Mouse (Mus musculus): ENCODE results near the gene Gk5. TPM values are rescaled to one million over a fixed set of nuclear protein-coding genes. Genes with fewer than 3 reads are reported as not detected.

The Gk5 gene
- total and polyA plus RNA-seq, 2 experiments from 2014 or later = 2.1 to 3.7 TPM

- 99% methylated on average over 2 of the region's 2 CpGs for WGBS
- H3K4me2 ChIP-seq (ENCODE audit: low read depth, low read length) = no peak overlapping the region
- no peaks in the 10 kb centered on the region for H3K4me1 ChIP-seq (ENCODE audit: insufficient read depth, low read length)
- H3K9ac ChIP-seq (replicated peaks; ENCODE audit: low read length) = no peak overlapping the region
- TF ChIP-seq CTCF (IDR thresholded peaks at IDR 0.05; ENCODE audit: low read depth) = no peak
- no peak overlapping the region for H3K4me3 ChIP-seq (ENCODE audit: low read length)
- H3K36me3 ChIP-seq (ENCODE audit: insufficient read depth, low read length) = no peaks in the 10 kb centered on the region
- no peak for DNase-seq (ENCODE audit: low spot score)
- ATAC-seq = no peak
- H3K9me3 ChIP-seq (ENCODE audit: low read length) = no peaks in the 10 kb centered on the region
- no peaks in the 10 kb centered on the region for H3K27me3 ChIP-seq (ENCODE audit: insufficient read depth, low read length)
- H3K27ac ChIP-seq = no peak overlapping the region
These were observed 95.0 kb downstream of the Gk5 start for GRCm38 (mm10) chr9:96214171-96214570.

GRCm38 (mm10) chr9:96217299-96217698 is 98.1 kb downstream of the Gk5 start:
- Histone ChIP-seq H3K4me3 (ENCODE audit: low read length) (no peak overlapping the region), H3K4me1 (ENCODE audit: insufficient read depth, low read length) (no peaks in the 10 kb centered on the region), H3K9me3 (ENCODE audit: low read length) (no peaks in the 10 kb centered on the region), H3K9ac (replicated peaks; ENCODE audit: low read length) (no peak overlapping the region), H3K4me2 (ENCODE audit: low read depth, low read length) (no peak overlapping the region), H3K36me3 (ENCODE audit: insufficient read depth, low read length) (no peaks in the 10 kb centered on the region), H3K27ac (no peak overlapping the region), H3K27me3 (ENCODE audit: insufficient read depth, low read length) (no peaks in the 10 kb centered on the region)
- no peak for ATAC-seq
- no peak for DNase-seq (ENCODE audit: low spot score)
- no peak for TF ChIP-seq CTCF (IDR thresholded peaks at IDR 0.05; ENCODE audit: low read depth)
- 100% methylated on average over 1 of the region's 1 CpGs for WGBS

GRCm38 (mm10) chr9:96217799-96218198 is 98.6 kb downstream of the Gk5 start:
- H3K4me1 ChIP-seq (ENCODE audit: insufficient read depth, low read length) = no peaks in the 10 kb centered on the region
- H3K27ac ChIP-seq = no peak overlapping the region
- no peaks in the 10 kb centered on the region for H3K27me3 ChIP-seq (ENCODE audit: insufficient read depth, low read length)
- H3K4me3 ChIP-seq (ENCODE audit: low read length) = no peak overlapping the region
- H3K9ac ChIP-seq (replicated peaks; ENCODE audit: low read length) = no peak overlapping the region
- no peak for ATAC-seq
- TF ChIP-seq CTCF (IDR thresholded peaks at IDR 0.05; ENCODE audit: low read depth) = peak; percentile 17; the same call in 1 of the 2 replicates
- H3K4me2 ChIP-seq (ENCODE audit: low read depth, low read length) = no peak overlapping the region
- no peaks in the 10 kb centered on the region for H3K9me3 ChIP-seq (ENCODE audit: low read length)
- DNase-seq (ENCODE audit: low spot score) = no peak
- no peaks in the 10 kb centered on the region for H3K36me3 ChIP-seq (ENCODE audit: insufficient read depth, low read length)

GRCm38 (mm10) chr9:96219114-96219669 is 100.0 kb downstream of the Gk5 start:
- H3K4me3 ChIP-seq (ENCODE audit: low read length) = no peak overlapping the region
- no peak for TF ChIP-seq CTCF (IDR thresholded peaks at IDR 0.05; ENCODE audit: low read depth)
- no peaks in the 10 kb centered on the region for H3K36me3 ChIP-seq (ENCODE audit: insufficient read depth, low read length)
- DNase-seq (ENCODE audit: low spot score) (peak; percentile 76), ATAC-seq (peak; percentile 64)
- H3K4me2 ChIP-seq (ENCODE audit: low read depth, low read length) = no peak overlapping the region
- H3K27ac ChIP-seq = no peak overlapping the region
- no peak overlapping the region for H3K9ac ChIP-seq (replicated peaks; ENCODE audit: low read length)
- no peaks in the 10 kb centered on the region for H3K4me1 ChIP-seq (ENCODE audit: insufficient read depth, low read length)
- H3K9me3 ChIP-seq (ENCODE audit: low read length) = no peaks in the 10 kb centered on the region
- 38% methylated on average over 2 of the region's 2 CpGs for WGBS
- H3K27me3 ChIP-seq (ENCODE audit: insufficient read depth, low read length) = no peaks in the 10 kb centered on the region

GRCm38 (mm10) chr9:96220419-96220818 is 101.3 kb downstream of the Gk5 start:
- Histone ChIP-seq H3K4me2 (ENCODE audit: low read depth, low read length) (no peak overlapping the region), H3K36me3 (ENCODE audit: insufficient read depth, low read length) (no peaks in the 10 kb centered on the region), H3K9me3 (ENCODE audit: low read length) (no peaks in the 10 kb centered on the region), H3K4me1 (ENCODE audit: insufficient read depth, low read length) (no peaks in the 10 kb centered on the region), H3K4me3 (ENCODE audit: low read length) (no peak overlapping the region), H3K27ac (no peak overlapping the region), H3K27me3 (ENCODE audit: insufficient read depth, low read length) (no peaks in the 10 kb centered on the region), H3K9ac (replicated peaks; ENCODE audit: low read length) (no peak overlapping the region)
- DNase-seq (ENCODE audit: low spot score) (peak; percentile 26), ATAC-seq (no peak)
- no peak for TF ChIP-seq CTCF (IDR thresholded peaks at IDR 0.05; ENCODE audit: low read depth)

- H3K4me3 ChIP-seq (ENCODE audit: low read length) = no peak overlapping the region
- DNase-seq (ENCODE audit: low spot score) = no peak
- H3K4me1 ChIP-seq (ENCODE audit: insufficient read depth, low read length) = no peaks in the 10 kb centered on the region
- no peaks in the 10 kb centered on the region for H3K27me3 ChIP-seq (ENCODE audit: insufficient read depth, low read length)
- H3K9me3 ChIP-seq (ENCODE audit: low read length) = no peaks in the 10 kb centered on the region
- ATAC-seq = no peak
- no peak overlapping the region for H3K9ac ChIP-seq (replicated peaks; ENCODE audit: low read length)
- no peaks in the 10 kb centered on the region for H3K36me3 ChIP-seq (ENCODE audit: insufficient read depth, low read length)
- H3K27ac ChIP-seq = no peak overlapping the region
- no peak for TF ChIP-seq CTCF (IDR thresholded peaks at IDR 0.05; ENCODE audit: low read depth)
- H3K4me2 ChIP-seq (ENCODE audit: low read depth, low read length) = no peak overlapping the region
- 53% methylated on average over 2 of the region's 2 CpGs for WGBS
These were observed 104.1 kb downstream of the Gk5 start for GRCm38 (mm10) chr9:96223302-96223701.

- no peak overlapping the region for H3K4me3 ChIP-seq (ENCODE audit: low read length)
- H3K4me2 ChIP-seq (ENCODE audit: low read depth, low read length) = no peak overlapping the region
- no peaks in the 10 kb centered on the region for H3K36me3 ChIP-seq (ENCODE audit: insufficient read depth, low read length)
- ATAC-seq (no peak), DNase-seq (ENCODE audit: low spot score) (no peak)
- no peaks in the 10 kb centered on the region for H3K27me3 ChIP-seq (ENCODE audit: insufficient read depth, low read length)
- H3K4me1 ChIP-seq (ENCODE audit: insufficient read depth, low read length) = no peaks in the 10 kb centered on the region
- H3K27ac ChIP-seq = no peak overlapping the region
- H3K9ac ChIP-seq (replicated peaks; ENCODE audit: low read length) = no peak overlapping the region
- H3K9me3 ChIP-seq (ENCODE audit: low read length) = no peaks in the 10 kb centered on the region
- no peak for TF ChIP-seq CTCF (IDR thresholded peaks at IDR 0.05; ENCODE audit: low read depth)
These were observed 109.1 kb downstream of the Gk5 start for GRCm38 (mm10) chr9:96228285-96228684.

Measured in hindbrain, postnatal 0 days (tissue).